Comparison of ENCODE assay signal across 8 mouse cellular contexts in the genomic region with DNA sequence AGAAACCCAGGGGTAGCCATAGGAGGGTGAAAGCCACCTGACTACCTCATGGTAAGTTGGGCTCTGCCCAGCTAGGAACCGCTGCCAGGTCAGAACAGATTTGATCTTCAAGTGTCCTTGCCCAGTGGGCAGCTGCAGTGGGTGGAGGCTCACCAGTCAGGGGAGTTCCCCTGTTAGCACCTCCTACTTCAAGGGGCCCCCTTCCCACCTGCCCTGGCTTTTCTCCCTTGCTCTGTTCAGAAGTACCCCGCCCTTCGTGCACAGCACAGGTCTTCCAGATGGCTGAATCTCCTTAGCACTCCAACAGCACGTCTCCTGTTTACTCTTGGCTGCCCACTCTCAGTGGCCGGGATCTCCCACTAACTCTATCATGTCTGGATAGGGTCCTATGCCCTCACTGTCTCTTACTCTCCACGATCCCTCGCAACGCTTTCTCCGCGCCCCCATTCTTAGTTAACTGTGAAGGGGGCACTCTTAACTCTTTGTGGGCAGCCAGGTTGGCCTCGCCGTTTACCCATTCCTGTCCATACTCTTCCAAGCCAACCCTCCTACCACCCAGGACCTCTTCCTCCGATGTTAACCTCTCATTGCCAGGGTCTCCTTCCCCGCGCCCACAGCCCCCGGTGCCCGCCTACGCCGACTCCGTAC. TPM values are rescaled to one million over a fixed set of nuclear protein-coding genes. Genes with fewer than 3 reads are reported as not detected.
DNase-seq lines count a peak whose midpoint lies in the region; ATAC-seq lines count a peak whose summit lies in the region.

No protein-coding gene starts in this region.

- H3K27ac ChIP-seq in forebrain, embryonic 13.5 days = peak overlapping the region; percentile 33; the same call in 1 of the 2 replicates

- ATAC-seq in forebrain, embryonic 13.5 days = 0 out of 2 replicates have a peak, but pooled peaks have one; percentile 11

- H3K9ac ChIP-seq in forebrain, embryonic 13.5 days = peak overlapping the region; percentile 68

- 1% methylated on average over 20 of the region's 20 CpGs for WGBS in forebrain, embryonic 13.5 days

- H3K4me1 ChIP-seq in forebrain, embryonic 13.5 days = peaks cover 21% of the 10 kb centered on the region

- no peaks in the 10 kb centered on the region for H3K9me3 ChIP-seq in forebrain, embryonic 13.5 days (replicated peaks)

- 0 out of 2 replicates have a peak, but pooled peaks cover 13% of the 10 kb centered on the region for H3K36me3 ChIP-seq in forebrain, embryonic 13.5 days (ENCODE audit: poor library complexity, severe bottlenecking)

- intact Hi-C loops in heart, postnatal 36 days (cut with DNase I) = loop anchor here (2.0 kb wide), 1 partner anchor 62 kb away; no protein-coding TSS in a partner anchor

- H3K4me3 ChIP-seq in forebrain, embryonic 13.5 days = peak overlapping the region; percentile 68

- H3K27me3 ChIP-seq in forebrain, embryonic 13.5 days = 0 out of 2 replicates have a peak, but pooled peaks cover 3% of the 10 kb centered on the region

- peak overlapping the region; percentile 83 for H3K4me2 ChIP-seq in forebrain, embryonic 13.5 days

- DNase-seq in MN1 (ENCODE audit: low spot score) = peak; percentile 49
- peak; percentile 28 for DNase-seq in c-Kit-negative CD71-positive TER-119-positive erythroid progenitor cells, embryonic 14.5 days (ENCODE audit: low read depth, low spot score)
- DNase-seq in heart, postnatal 36 days = peak; percentile 67 to 76
- peak; percentile 51 for DNase-seq in layer of hippocampus, adult 9-11 months
- DNase-seq in lung, postnatal 36 days = peak; percentile 85
- peak; percentile 74 for DNase-seq in retina, postnatal 1 day
- DNase-seq in c-Kit-positive CD71-positive TER-119-positive erythroid progenitor cells, embryonic 14.5 days (ENCODE audit: low spot score) = no peak

RNA-seq across cellular contexts. Expression of a gene that starts 0.5 kb away (rescaled TPM):
- 19.7 and 20.2 TPM in 2 replicates for polyA plus RNA-seq in forebrain, embryonic 13.5 days (2015; fragmentation: Nextera tagmentation; extraction: Ambion mirVana)
- total RNA-seq in heart, postnatal 36 days (2021) = 100 to 1,000 TPM; 439 to 481 TPM

RNA-seq across cellular contexts. Expression of a gene that starts 30.9 kb away (rescaled TPM):
- 89.2 and 95.0 TPM in 2 replicates for polyA plus RNA-seq in forebrain, embryonic 13.5 days (2015; fragmentation: Nextera tagmentation; extraction: Ambion mirVana)
- total RNA-seq in heart, postnatal 36 days (2021) = 1 to 10 TPM; 1.2 to 1.3 TPM

RNA-seq across cellular contexts. Expression of a gene that starts 36.0 kb away (rescaled TPM):
- polyA plus RNA-seq in forebrain, embryonic 13.5 days (2015; fragmentation: Nextera tagmentation; extraction: Ambion mirVana) = 2.4 and 3.9 TPM in 2 replicates
- 10 to 100 TPM; 11.2 to 11.4 TPM for total RNA-seq in heart, postnatal 36 days (2021)

RNA-seq across cellular contexts. Expression of a gene that starts 49.8 kb away (rescaled TPM):
- polyA plus RNA-seq in forebrain, embryonic 13.5 days (2015; fragmentation: Nextera tagmentation; extraction: Ambion mirVana) = 15.8 and 16.3 TPM in 2 replicates
- 10 to 100 TPM; 46.3 to 50.8 TPM for total RNA-seq in heart, postnatal 36 days (2021)
